Mouse (Mus musculus) liver, embryonic 14.5 days (tissue): ENCODE data around the gene Pus10. TPM values are rescaled to one million over a fixed set of nuclear protein-coding genes. Genes with fewer than 3 reads are reported as not detected.

Experiments used
- ATAC-seq: fragments of 200-750 bp; cut with Nextera tagmentation; 2 replicates; pipeline ENCODE4 v1.8.0; 2017; ENCODE audit warnings: moderate number of reproducible peaks, mild to moderate bottlenecking, moderate library complexity; ENCODE audit not compliant: insufficient read depth
- DNase-seq, 3 experiments: peaks; one replicate each; pipeline ENCODE4 v3.0.0-alpha.2; 2012 to 2013; ENCODE audit warnings: low read depth in 3 of 3, low spot score in 3 of 3
- H3K27ac ChIP-seq: fragments of 300-500 bp; sonication (generic); 2 replicates; pipeline ENCODE4 v1.5.1; 2014; ENCODE audit warnings: moderate library complexity, mild to moderate bottlenecking, control low read depth, inconsistent platforms
- H3K27me3 ChIP-seq: fragments of 300-500 bp; sonication (generic); 2 replicates; pipeline ENCODE4 v1.6.1; 2014; ENCODE audit warnings: mild to moderate bottlenecking, low read length, moderate library complexity; ENCODE audit not compliant: control insufficient read depth, insufficient read depth
- H3K36me3 ChIP-seq: fragments of 300-500 bp; sonication (generic); replicated peaks from 2 replicates; pipeline ENCODE4 v1.6.1; 2014; ENCODE audit warnings: low read depth; ENCODE audit not compliant: control insufficient read depth, insufficient read depth
- H3K4me1 ChIP-seq, 2 experiments: fragments of 200-500 bp in 1 of 2; fragments of 300-500 bp in 1 of 2; sonication (generic) in 1 of 2; replicated peaks; 2 replicates each; pipeline ENCODE4 v1.6.1; 2012 to 2014; ENCODE audit warnings: antibody characterized with exemption in 1 of 2, inconsistent platforms in 1 of 2, low read length in 1 of 2; ENCODE audit not compliant: control insufficient read depth in 2 of 2, insufficient read depth in 2 of 2
- H3K4me2 ChIP-seq: fragments of 300-500 bp; sonication (generic); 2 replicates; pipeline ENCODE4 v1.6.1; 2014; ENCODE audit warnings: low read depth, mild to moderate bottlenecking, control low read depth, moderate library complexity
- H3K4me3 ChIP-seq, 2 experiments: fragments of 200-500 bp in 1 of 2; fragments of 300-500 bp in 1 of 2; sonication (generic) in 1 of 2; 2 replicates each; pipeline ENCODE4 v1.5.1; 2012 to 2014; ENCODE audit warnings: low read depth in 2 of 2, low read length in 2 of 2, mild to moderate bottlenecking in 2 of 2, control low read depth in 1 of 2, inconsistent platforms in 1 of 2, moderate library complexity in 1 of 2; ENCODE audit not compliant: insufficient read depth in 1 of 2
- H3K9ac ChIP-seq: fragments of 300-500 bp; sonication (generic); replicated peaks from 2 replicates; pipeline ENCODE4 v1.6.1; 2014; ENCODE audit warnings: mild to moderate bottlenecking, control low read depth, moderate library complexity
- H3K9me3 ChIP-seq: fragments of 300-500 bp; sonication (generic); 2 replicates; pipeline ENCODE4 v1.6.1; 2016; ENCODE audit warnings: low read length, mixed read lengths; ENCODE audit not compliant: control insufficient read depth
- CTCF ChIP-seq: IDR thresholded peaks from 2 replicates; pipeline ENCODE4 v1.5.1; 2016; ENCODE audit warnings: antibody characterized with exemption, low read depth, control low read depth
- EP300 ChIP-seq: IDR thresholded peaks from 2 replicates; pipeline ENCODE4 v1.6.1; 2016; ENCODE audit warnings: antibody characterized with exemption, low read depth
- WGBS: fragments of 180-500 bp; shearing (Covaris S2); extraction: QIAGEN DNeasy Blood & Tissue Kit; methylation state at CpG from one replicate; pipeline ENCODE4 v1.1.7; 2014; ENCODE audit not compliant: insufficient replicate concordance; 5-methylcytosine and 5-hydroxymethylcytosine counted together
- polyA plus RNA-seq, 2 experiments: library from polyadenylated mRNA; depleted of rRNA in 1 of 2; stranded (reverse) in 1 of 2; unstranded in 1 of 2; fragments of >200 nt; fragmentation: Nextera tagmentation in 1 of 2; extraction: Ambion mirVana in 1 of 2; gene quantifications; 2 replicates each; pipeline versions ENCODE4 v1.2.1 to v1.2.3; 2012 to 2014

The Pus10 gene
- polyA plus RNA-seq (2012; rRNA removed) (3.2 and 6.1 TPM in 2 replicates), polyA plus RNA-seq (2014; fragmentation: Nextera tagmentation; extraction: Ambion mirVana) (13.6 and 14.9 TPM in 2 replicates)

DNA sequence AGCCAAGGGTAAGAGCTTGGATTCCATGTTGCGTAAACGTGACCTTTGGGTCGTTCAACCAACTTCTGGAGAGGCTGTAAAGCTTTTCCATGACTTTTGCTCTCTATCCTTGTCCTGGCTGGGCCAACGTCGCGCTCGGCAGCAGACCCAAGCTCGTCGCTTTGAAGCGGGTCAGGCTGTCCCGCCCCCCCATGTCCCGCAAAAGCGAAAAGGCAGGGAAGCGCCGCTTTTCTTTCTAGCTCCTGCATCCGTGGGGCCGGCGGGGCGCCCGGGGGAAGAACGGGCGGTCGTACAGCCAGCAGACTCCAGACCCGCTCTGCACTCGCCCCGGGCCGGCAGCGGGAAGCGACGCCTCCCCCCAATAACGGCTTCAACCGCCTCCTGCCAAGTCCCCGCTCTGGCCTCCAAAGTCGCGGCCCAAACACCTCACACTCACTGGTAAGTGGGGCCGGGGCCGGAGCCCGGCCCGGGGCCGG is at the start of gene Pus10:
Gene Pus10 (plus strand): TSS at position 364 of the 476 bp plus-strand sequence.
- Histone ChIP-seq H3K9ac (peak within 1 kb of the TSS; percentile 81), H3K4me1 (peaks cover 0 to 6% of the 10 kb centered on the region in 2 experiments; a peak in 2 of 4 replicates), H3K9me3 (no peaks in the 10 kb centered on the region), H3K27me3 (no peaks in the 10 kb centered on the region), H3K27ac (peak within 1 kb of the TSS; percentile 78), H3K4me2 (peak within 1 kb of the TSS; percentile 89), H3K36me3 (no peaks in the 10 kb centered on the region; the same call in 1 of the 2 replicates), H3K4me3 (peak within 1 kb of the TSS; percentile 83 to 97)
- TF ChIP-seq EP300: no peak
- TF ChIP-seq CTCF: no peak
- DNase-seq (peak in 1 of 3 experiments; percentile 9), ATAC-seq (peak; percentile 62)
- 0% methylated on average over 40 of the region's 40 CpGs for WGBS

DNA sequence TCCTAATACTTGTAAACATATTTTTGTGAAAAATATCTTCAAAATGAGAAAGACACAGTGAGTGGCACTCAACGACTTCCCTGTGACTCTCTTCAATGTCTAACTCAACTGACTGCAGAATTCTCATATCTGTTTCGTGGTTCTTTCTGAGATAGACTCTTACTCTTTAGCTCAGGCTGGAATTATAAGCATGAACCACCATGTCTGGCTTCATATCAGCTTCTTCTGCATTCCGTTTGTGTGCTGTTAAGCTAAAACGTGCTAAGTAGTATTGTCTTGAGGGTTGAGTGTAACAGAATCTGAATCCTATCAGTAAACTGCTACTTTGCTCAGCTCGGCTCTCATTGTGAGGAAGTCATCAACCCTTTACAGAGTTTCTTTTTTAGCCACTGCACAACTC is 46.5 kb upstream of the Pus10 start:
- no peaks in the 10 kb centered on the region for H3K27me3 ChIP-seq
- no peaks in the 10 kb centered on the region for H3K4me1 ChIP-seq
- ATAC-seq: no peak
- DNase-seq: no peak
- no peaks in the 10 kb centered on the region for H3K9me3 ChIP-seq
- no peak overlapping the region for H3K9ac ChIP-seq
- H3K36me3 ChIP-seq: no peaks in the 10 kb centered on the region; the same call in 1 of the 2 replicates
- H3K4me3 ChIP-seq: no peak overlapping the region
- no peak overlapping the region for H3K4me2 ChIP-seq
- H3K27ac ChIP-seq: no peak overlapping the region
- WGBS: 38% methylated on average over 5 of the region's 5 CpGs
- no peak for TF ChIP-seq CTCF

- Histone ChIP-seq H3K4me2 (no peak overlapping the region), H3K4me1 (peaks cover 4 to 9% of the 10 kb centered on the region in 2 experiments; a peak in 3 of 4 replicates), H3K36me3 (no peaks in the 10 kb centered on the region), H3K4me3 (no peak overlapping the region), H3K27ac (no peak overlapping the region), H3K9ac (no peak overlapping the region), H3K9me3 (no peaks in the 10 kb centered on the region), H3K27me3 (no peaks in the 10 kb centered on the region)
- TF ChIP-seq CTCF (peak; percentile 21; the same call in 1 of the 2 replicates), EP300 (no peak)
- ATAC-seq: no peak
- no peak for DNase-seq
These were observed 34.8 kb upstream of the Pus10 start for GRCm38 (mm10) chr11:23630664-23631063.

- ATAC-seq: peak; percentile 99
- Histone ChIP-seq H3K4me2 (peak within 1 kb of the TSS; percentile 89), H3K9ac (peak within 1 kb of the TSS; percentile 88), H3K27ac (peak within 1 kb of the TSS; percentile 39), H3K9me3 (no peaks in the 10 kb centered on the region), H3K4me3 (peak within 1 kb of the TSS; percentile 83 to 85), H3K36me3 (no peaks in the 10 kb centered on the region), H3K4me1 (peaks cover 4 to 9% of the 10 kb centered on the region in 2 experiments; a peak in 3 of 4 replicates), H3K27me3 (no peaks in the 10 kb centered on the region)
- TF ChIP-seq CTCF: no peak
- DNase-seq: peak; percentile 86 to 88 (median 86)
- WGBS: under 1% methylated on average over 79 of the region's 103 CpGs
These were observed 32.3 kb upstream of the Pus10 start, which contains the start of gene 0610010F05Rik for GRCm38 (mm10) chr11:23632945-23633878. 0610010F05Rik (minus strand) TSS chr11:23633639.

DNA sequence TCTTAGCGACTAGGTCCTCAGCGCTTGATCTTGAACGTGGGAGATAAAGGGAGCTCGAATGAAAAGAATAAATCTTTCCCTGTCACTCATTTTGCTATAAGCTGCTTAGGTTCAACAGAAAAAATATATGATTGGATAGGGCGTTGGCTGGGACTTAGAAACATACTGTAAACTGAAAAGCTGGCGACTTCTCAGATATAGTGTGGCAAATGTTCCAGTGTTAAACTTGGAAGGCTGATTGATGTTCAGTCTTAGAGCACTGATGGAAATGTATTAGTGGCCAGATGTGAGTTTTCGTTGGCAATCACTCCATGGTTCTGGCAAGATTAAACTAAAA is 31.6 kb upstream of the Pus10 start:
- peak overlapping the region; percentile 47 for H3K9ac ChIP-seq
- peaks cover 4 to 9% of the 10 kb centered on the region in 2 experiments; a peak in 3 of 4 replicates for H3K4me1 ChIP-seq
- H3K4me3 ChIP-seq: peak overlapping the region; percentile 57 to 85
- ATAC-seq: peak; percentile 7
- 9% methylated on average over 7 of the region's 7 CpGs for WGBS
- no peaks in the 10 kb centered on the region for H3K27me3 ChIP-seq
- TF ChIP-seq CTCF (no peak), EP300 (no peak)
- no peak for DNase-seq
- H3K27ac ChIP-seq: no peak overlapping the region
- H3K36me3 ChIP-seq: no peaks in the 10 kb centered on the region
- no peaks in the 10 kb centered on the region for H3K9me3 ChIP-seq
- H3K4me2 ChIP-seq: peak overlapping the region; percentile 84
